Mouse (Mus musculus) urinary bladder, postnatal 10 days (tissue): Measurements from ENCODE around the gene Hist2h3b.
"Not testable (repeated sequence)": the region's sequence is repeated elsewhere in the genome, so short reads cannot be mapped to it uniquely, and the experiment has no call there.

Source experiments
- DNase-seq: peaks from one replicate; pipeline ENCODE4 v3.0.0; 2022; ENCODE audit warnings: low spot score

Gene Hist2h3b

DNA sequence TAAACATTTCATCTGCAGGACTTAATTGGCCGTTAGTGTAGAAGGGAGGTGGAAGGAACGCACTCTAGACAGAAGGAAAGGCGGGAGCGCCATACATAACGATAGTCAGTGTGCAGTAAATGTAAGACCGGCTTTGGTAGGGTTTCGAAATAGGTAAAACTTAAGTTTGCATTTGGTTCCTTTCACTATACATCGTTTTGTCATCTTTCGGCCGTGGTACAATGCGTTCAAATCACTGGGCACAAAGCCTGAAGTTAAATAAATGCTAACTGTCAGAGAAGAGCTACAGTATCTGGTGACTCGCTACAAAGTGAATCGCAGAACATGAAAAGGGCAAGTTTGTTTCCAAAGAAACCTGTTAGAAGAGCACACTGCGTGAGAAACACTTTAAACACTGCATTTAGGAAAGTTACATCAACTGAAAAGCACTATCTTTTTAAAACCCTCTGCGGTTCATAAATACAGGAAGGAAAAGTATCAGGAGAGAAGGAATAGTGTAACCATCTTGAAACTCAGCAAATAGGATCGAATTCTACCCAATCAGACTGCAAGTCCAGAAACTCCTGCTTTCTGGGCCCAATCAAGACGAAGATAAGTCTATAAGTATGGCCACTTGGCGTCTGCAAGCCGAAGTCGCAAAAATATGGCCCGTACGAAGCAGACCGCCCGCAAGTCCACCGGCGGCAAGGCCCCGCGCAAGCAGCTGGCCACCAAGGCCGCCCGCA, at the start of gene Hist2h3b:
Gene Hist2h3b, plus strand, starts transcription at position 604 of the 725 bp plus-strand sequence.
- peak; percentile 35 for DNase-seq

DNA sequence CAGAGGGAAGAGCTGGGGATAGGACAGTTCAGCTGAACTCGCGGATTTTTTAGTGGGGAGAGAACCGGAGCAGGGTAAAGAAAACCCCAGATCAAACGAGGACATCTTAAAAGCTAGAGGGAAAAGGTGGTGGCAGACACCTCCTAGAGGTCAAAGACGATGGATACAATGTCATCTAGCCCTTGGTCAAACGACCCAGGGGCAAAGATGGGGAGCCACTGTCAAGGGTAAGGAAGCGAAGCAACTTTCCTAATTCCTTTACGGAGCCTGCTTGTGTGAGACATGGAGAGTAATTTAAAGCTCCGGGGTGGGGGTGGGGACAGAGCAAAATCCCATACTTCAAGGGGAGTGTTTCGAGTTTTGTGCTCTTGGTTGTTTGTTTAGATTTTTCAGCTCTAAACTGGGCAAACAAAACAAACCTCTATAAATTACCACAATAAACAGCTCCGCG, 49.2 kb upstream of the Hist2h3b start:
- DNase-seq, result no peak

GRCm38 (mm10) chr3:96219661-96220130, 48.8 kb upstream of the Hist2h3b start, which contains the start of the genes Bola1 and Hist2h2ab:
Gene Bola1, minus strand, starts transcription at chr3:96219709.
Gene Hist2h2ab, plus strand, starts transcription at chr3:96219865.
- peak; percentile 17 for DNase-seq

GRCm38 (mm10) chr3:96220131-96220764, 48.2 kb upstream of the Hist2h3b start:
- DNase-seq, result not testable (repeated sequence)

GRCm38 (mm10) chr3:96220765-96221639, 47.5 kb upstream of the Hist2h3b start, which contains the start of the genes Hist2h2ac and Hist2h2be:
Gene Hist2h2ac, minus strand, starts transcription at chr3:96220880.
Gene Hist2h2be, plus strand, starts transcription at chr3:96221119.
- DNase-seq, result peak; percentile 17

GRCm38 (mm10) chr3:96221640-96222038, 46.8 kb upstream of the Hist2h3b start:
- DNase-seq, result no peak

GRCm38 (mm10) chr3:96222774-96223173, 45.7 kb upstream of the Hist2h3b start:
- no peak for DNase-seq

- no peak for DNase-seq
Measured at GRCm38 (mm10) chr3:96225421-96225820, 43.0 kb upstream of the Hist2h3b start.

GRCm38 (mm10) chr3:96226695-96227648, 41.5 kb upstream of the Hist2h3b start:
- no peak for DNase-seq

DNA sequence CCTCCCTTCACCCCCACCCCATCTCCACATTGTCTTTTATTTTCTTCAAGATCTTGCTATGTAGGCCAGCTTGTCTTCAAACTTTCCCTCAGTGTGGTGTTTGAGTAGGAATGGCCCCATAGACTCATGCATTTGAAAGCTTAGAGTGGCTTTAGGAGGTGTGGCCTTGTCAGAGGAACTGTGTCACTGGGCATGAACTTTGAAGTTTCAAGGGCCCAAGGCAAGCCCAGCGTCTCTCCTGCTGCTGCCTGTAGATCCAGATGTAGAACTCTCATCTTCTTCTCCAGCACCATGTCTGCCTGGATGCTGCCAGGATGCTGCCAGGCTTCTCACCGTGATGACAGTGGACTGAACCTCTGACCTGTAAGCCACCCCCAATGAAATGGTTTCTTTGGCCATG, 39.6 kb upstream of the Hist2h3b start:
- DNase-seq, result no peak

- DNase-seq, result no peak
Measured at GRCm38 (mm10) chr3:96230404-96230803, 38.0 kb upstream of the Hist2h3b start.

- no peak for DNase-seq
Measured at GRCm38 (mm10) chr3:96230910-96231757, 37.3 kb upstream of the Hist2h3b start.

GRCm38 (mm10) chr3:96231758-96232120, 36.7 kb upstream of the Hist2h3b start:
- DNase-seq, result no peak

DNA sequence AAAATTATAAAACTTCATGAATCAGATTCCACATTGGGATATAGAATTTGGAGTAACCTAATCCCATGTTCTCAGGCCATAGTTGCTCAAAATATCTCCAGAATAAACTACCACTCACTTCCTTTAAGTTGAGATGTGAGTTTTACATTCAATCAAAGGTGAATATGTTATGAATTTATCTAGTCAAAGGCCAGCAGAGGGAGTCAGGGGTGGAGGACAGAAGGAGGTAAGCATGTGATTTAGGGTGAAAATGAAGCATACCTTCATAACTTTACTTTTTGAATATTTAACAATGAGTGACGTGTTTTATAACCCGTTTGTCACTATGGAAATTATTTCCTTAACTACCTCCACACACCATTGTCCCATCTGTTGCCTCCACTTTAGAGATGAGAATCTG, 33.5 kb upstream of the Hist2h3b start:
- DNase-seq, result no peak

GRCm38 (mm10) chr3:96235836-96236235, 32.6 kb upstream of the Hist2h3b start:
- DNase-seq, result no peak

DNA sequence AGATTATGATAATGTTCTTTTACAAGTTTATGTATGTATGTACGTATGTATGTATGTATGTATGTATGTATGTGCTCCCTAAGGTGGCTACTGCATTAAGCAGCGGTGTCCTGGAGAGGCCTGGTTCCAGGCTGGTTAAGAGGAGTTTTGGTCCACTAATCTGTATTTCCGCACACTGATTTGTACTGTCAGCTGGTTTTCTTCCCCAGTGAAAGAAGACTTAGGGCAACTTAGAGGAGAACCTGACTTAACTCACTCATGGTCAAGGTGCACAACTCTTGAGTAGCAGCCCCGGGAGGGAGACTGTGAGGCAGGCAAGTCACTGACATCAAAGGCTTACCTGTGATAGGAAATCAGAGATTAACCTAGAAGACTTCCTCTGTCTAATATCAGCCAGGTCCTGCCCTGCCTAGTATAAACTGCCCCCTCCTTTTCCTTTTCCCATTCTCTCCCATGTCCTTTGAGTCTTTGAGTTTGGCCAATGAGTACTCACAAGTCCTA, 31.6 kb upstream of the Hist2h3b start:
- no peak for DNase-seq

GRCm38 (mm10) chr3:96237335-96237903, 31.0 kb upstream of the Hist2h3b start:
- DNase-seq, result no peak

DNA sequence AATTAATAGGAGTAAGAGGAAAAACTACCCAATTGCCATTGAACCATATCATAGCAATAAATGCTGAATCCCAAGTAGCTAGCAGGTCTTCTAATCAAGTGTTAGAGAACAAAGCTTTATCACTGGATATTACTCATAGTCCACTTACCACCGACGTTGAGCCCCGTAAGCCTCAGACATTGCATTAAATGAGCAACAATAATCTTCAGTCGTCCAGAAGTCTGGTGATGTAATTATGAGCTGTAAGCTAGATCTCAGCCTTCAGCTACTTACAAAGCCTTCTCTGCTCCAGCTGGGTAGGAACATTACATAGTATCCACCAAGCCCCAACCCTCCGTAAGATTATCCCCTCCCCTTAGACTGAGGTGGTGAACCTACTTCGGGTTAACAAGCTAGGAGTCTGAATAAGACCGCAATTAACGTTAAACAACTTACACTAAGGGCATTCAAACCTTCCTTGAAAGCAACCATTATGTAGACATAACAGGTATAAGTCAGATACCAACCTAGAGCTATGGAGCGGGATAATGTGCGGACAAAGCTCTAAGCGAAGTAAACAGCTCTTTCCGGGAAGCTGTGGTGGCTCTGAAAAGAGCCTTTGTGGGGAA, 30.4 kb upstream of the Hist2h3b start:
- DNase-seq, result no peak
